Mouse (Mus musculus): ENCODE data around the gene Gzmk. TPM values are rescaled to one million over a fixed set of nuclear protein-coding genes. Genes with fewer than 3 reads are reported as not detected.
A peak's percentile ranks its signal among the peaks of the same experiment; 100 is the strongest.

Gene Gzmk
- total RNA-seq, 2 experiments from 2014 or later, result 0.26 to 0.27 TPM

DNA sequence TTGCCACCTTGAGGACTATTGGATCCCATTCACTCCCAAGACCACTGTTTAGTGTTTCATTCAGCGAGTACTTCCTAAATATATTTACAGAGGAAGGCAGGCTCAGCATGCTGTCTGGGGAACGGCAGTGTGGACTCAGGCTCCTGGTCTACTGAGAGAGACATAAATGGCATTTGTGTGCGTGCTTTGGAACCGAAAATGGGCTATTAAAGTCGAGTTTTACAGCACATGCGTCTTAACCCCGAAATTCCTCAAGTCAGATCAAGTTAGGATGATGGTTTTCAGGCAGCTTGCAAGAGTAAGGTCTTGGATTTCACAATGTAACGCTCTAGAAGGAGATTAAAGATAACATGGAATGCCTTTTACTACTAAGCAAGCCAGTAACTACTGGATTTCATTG lies 25.0 kb downstream of the Gzmk start:
- DNase-seq (ENCODE audit: extremely low spot score in 1 of 2, low spot score in 2 of 2), result no peak
- Histone ChIP-seq H3K4me3 (no peak overlapping the region), H3K27ac (no peak overlapping the region)
- TF ChIP-seq CTCF (IDR thresholded peaks at IDR 0.05), result no peak
- intact Hi-C loops (cut with DNase I), result no loop called here

DNA sequence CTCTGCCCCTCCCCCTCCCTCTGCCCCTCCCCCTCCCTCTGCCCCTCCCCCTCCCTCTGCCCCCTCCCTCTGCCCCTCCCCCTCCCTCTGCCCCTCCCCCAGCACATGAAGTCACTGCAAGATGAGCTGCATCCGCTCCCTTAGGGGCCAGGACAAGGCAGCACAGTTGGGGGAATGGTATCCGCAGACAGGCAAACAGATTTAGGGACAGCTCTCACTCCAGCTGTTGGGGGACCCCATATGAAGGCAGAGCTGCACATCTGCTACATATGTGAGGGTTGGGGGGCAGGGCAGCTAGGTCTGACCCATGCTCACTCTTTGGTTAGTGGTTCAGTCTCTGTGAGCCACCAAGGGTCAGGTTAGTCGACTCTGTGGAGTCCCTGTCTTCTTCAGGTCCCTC lies 26.4 kb downstream of the Gzmk start:
- Histone ChIP-seq H3K27ac (no peak overlapping the region), H3K4me3 (no peak overlapping the region)
- no peak for DNase-seq (ENCODE audit: extremely low spot score in 1 of 2, low spot score in 2 of 2)
- intact Hi-C loops (cut with DNase I), result no loop called here
- no peak for TF ChIP-seq CTCF (IDR thresholded peaks at IDR 0.05)

DNA sequence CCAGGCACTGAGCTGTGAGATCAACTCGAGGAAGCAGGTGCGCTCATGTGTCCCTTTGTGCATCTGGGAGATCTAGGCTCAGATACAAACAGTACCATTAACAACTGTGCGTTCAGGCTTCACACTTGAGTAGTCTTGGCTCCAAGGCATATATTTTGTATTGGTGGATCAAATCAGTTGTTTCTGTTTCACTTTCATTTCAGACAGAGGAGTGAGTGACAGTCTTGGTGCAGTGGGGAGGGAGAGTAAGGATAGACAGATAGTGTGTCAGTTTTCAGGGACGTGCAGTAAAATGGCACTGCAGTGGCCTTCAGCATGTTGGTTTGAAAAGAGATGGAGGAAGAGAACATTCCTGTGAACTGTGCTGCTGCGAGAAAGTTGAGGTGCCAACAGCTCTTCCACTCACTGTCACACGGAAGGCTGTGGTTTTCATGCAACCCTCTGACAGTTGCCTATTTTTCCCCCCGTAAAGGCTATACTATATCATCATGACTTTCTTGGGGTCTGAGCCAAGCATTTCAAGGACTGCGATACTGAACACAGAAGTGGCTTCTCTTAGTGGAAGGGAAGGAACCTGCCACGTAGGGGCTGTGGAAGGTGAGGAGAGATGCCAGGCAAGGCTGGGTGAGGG lies 27.7 kb downstream of the Gzmk start:
- Histone ChIP-seq H3K4me3 (no peak overlapping the region), H3K27ac (no peak overlapping the region)
- DNase-seq (ENCODE audit: extremely low spot score in 1 of 2, low spot score in 2 of 2), result no peak
- intact Hi-C loops (cut with DNase I), result no loop called here
- TF ChIP-seq CTCF (IDR thresholded peaks at IDR 0.05), result no peak

DNA sequence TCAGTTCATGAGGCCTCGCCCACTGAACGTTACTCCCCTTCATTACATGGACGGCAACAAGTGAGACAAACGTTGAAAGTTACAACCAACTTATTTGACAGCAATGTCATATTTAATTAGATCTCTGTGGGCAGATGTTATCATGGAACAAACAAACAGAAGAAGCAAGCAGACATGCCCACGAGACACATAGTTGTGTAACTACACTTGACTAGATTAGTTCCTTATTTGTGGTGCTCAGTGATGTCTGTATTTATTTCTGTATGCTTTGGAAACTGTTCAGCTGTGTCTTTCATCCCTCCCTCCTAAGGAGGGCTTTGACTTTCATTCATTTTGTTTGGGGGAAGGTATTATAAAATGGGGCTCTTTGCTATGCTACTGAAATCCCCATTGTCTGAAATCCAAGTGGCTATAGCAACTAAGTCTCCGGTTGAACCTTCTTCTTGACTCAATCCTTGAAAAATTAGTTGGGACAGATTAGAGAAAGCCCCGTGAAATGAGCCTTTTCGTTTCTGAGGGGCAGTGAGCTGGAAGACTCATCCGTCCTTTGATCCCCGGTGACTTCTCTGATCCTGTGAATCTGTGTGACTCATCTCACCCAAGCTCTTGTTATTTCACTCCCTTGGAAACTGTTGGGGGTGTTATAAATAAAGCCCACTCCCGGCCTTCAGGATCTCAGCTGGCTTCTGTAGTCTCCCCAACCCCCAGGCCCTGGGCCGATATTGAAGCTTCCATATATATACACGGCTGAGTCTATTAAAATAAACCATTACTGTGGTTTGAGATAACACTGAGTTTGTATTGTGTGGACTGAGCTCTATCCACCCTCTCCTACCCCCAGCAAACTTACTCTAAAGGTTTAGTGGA lies 28.7 kb downstream of the Gzmk start:
- Histone ChIP-seq H3K27ac (no peak overlapping the region), H3K4me3 (no peak overlapping the region)
- TF ChIP-seq CTCF (IDR thresholded peaks at IDR 0.05), result no peak
- no peak for DNase-seq (ENCODE audit: extremely low spot score in 1 of 2, low spot score in 2 of 2)
- intact Hi-C loops (cut with DNase I), result no loop called here

DNA sequence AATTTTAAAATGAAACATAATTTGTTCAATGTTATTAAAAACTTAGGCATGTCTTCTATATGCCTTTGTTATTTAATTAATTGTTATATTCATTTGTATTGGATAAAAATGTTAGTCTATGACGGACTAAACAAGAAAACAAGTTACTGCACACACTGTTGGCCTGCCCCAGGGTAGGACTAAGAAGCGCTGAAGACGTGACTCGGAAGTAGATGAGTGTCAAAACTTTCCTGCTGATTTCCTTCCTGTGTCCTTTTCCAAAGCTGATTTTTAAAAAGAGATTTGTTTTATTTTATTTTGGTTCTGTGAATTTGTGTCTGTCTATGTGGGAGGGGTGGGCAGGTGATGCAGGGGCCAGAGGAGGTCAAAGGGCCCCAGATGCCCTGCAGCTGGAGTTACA lies 42.0 kb downstream of the Gzmk start:
- no peak for TF ChIP-seq CTCF (IDR thresholded peaks at IDR 0.05)
- DNase-seq (ENCODE audit: extremely low spot score in 1 of 2, low spot score in 2 of 2), result no peak
- no peak overlapping the region for H3K4me3 ChIP-seq
- intact Hi-C loops (cut with DNase I), result no loop called here
- no peak overlapping the region for H3K27ac ChIP-seq

DNA sequence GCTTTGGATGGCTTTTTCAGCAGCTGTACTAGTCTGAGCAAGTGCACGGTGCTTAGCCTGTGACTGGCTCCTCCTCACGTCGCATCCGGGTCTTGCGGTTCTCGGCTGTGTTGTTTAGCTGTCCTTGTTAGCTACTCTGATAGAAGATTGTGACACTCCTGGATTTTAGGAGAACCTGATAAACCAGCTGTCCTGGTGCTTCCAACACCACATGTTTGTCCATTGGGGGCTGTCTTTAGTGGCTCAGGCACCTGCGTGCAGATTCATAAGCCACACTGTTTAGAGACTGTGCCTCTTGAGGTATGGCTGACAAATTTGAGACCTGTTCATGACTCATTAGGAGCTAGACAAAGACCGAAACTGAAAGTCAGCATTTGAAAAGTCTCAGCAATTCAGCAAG lies 42.4 kb downstream of the Gzmk start:
- TF ChIP-seq CTCF (IDR thresholded peaks at IDR 0.05), result no peak
- Histone ChIP-seq H3K4me3 (no peak overlapping the region), H3K27ac (no peak overlapping the region)
- intact Hi-C loops (cut with DNase I), result no loop called here
- DNase-seq (ENCODE audit: extremely low spot score in 1 of 2, low spot score in 2 of 2), result no peak

DNA sequence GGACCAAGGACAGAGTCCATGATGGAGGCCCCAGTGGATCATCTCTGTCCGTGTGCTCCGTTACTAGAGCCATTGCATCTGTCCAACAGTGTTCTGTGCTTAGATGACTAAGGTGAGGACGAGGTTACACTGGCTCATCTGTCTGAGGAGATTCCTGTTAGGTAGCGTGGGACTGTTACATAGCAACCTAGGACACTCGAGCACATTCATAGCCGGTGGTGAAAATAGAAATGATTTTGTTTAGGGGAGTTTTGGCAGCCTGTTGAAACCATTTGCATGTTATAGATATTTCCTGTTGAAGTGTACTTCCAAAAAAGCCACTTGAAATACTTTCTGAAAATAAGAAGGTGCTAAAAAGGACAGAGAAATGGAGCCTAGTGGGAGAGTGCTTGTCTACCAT lies 51.5 kb downstream of the Gzmk start:
- TF ChIP-seq CTCF (IDR thresholded peaks at IDR 0.05), result no peak
- no peak overlapping the region for H3K4me3 ChIP-seq
- DNase-seq (ENCODE audit: extremely low spot score in 1 of 2, low spot score in 2 of 2), result no peak
- no peak overlapping the region for H3K27ac ChIP-seq
- intact Hi-C loops (cut with DNase I), result no loop called here

DNA sequence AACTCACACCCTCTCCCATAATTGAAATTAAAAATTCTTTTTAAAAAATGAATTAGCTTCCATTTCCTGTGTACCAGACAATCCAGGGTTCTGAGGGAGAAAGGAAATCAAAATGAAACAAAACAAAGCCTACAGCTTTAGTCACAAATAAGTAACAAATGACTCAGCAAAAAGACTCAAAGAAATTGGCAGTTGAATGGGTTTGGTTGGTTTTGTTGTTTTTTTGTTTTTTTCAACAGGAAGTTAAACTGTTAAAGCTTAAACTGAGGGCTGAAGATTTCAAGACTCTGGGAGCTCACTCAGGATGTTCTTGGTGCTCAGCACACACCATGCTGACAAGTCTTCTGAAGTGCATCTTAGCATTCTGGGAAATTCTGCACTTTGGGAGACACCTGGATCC lies 55.5 kb downstream of the Gzmk start:
- TF ChIP-seq CTCF (IDR thresholded peaks at IDR 0.05), result no peak
- DNase-seq (ENCODE audit: extremely low spot score in 1 of 2, low spot score in 2 of 2), result no peak
- intact Hi-C loops (cut with DNase I), result no loop called here
- no peak overlapping the region for H3K27ac ChIP-seq
- no peak overlapping the region for H3K4me3 ChIP-seq

DNA sequence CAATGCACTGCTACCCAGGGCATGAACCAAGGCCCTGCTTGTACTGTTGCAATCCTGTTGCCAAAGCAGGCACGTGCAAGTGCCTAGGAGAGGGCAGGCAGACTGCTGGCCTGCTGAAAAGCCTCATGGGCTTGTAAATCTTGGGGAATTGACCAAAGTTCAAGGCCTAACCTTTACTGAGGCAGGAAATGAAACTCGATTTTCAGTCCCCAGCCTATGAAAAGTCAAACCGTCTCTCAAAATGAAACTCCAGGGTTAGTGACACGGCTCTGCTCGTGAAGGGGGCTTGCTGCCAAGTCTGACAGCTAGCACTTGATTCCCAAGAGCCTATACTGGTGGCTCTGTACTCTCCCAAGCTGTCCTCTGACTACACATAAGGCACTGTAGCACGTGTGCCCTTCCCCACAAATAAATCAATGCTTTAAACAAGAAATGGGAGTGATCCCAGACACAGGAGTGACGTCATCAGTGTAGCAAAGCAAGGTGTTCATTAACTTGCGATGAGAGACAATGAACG lies 57.6 kb downstream of the Gzmk start:
- no peak for TF ChIP-seq CTCF (IDR thresholded peaks at IDR 0.05)
- Histone ChIP-seq H3K27ac (no peak overlapping the region), H3K4me3 (no peak overlapping the region)
- DNase-seq (ENCODE audit: extremely low spot score in 1 of 2, low spot score in 2 of 2), result no peak
- intact Hi-C loops (cut with DNase I), result no loop called here

DNA sequence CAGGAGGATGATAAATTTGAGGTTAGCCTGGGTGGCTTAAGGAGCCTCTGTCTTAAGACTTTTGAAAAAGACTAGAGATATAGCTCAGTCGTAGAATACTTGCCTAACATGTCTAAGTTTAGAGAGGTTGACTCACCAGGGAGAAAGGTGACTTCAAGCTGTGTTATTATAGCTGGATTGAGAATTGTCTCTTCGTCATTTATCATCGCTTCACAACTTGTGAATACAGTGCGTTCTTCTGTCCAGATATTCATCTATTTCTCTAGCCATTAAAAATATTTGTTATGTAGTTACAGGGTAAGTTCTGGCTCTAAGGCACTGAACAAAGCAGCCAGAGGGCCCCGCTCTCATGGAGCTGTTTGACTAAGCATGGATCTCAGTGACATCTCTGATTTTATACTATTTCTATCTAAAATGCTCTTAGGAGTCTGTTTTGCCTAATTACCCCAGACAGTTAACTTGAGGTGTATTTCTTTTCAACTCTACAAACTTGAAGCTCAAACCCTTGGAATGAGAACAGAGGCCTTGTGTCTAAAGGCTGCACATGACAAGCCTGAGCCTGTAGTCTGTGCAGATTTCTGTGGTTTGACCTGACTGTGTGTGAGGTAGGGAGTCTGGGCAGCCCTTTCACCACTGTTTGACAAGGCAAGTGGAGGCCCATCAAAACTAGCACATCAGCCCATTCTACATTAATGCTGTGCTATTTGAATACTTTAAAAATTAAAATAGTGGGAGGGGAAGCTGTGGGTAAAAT lies 61.3 kb downstream of the Gzmk start:
- no peak for TF ChIP-seq CTCF (IDR thresholded peaks at IDR 0.05)

DNA sequence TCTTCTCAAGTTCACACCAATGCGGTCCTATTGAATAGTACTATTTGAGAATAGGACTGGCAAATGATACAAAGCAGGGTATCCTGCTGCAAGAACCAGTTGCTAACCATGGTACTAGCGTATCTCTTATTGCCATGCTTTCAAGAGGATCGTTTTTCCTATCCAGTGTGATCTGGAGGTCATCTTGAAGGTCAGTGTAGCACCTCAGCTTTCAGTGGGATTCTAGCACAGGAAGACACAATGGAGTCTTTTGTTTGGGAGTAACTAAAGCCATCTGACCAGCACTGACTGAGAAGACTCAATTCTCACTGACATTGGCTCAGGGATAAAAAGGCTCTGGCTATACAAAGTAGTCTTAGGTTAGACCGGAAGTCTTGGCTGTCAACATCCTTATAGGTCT lies 74.2 kb downstream of the Gzmk start:
- no peak for DNase-seq (ENCODE audit: extremely low spot score in 1 of 2, low spot score in 2 of 2)
- Histone ChIP-seq H3K4me3 (no peak overlapping the region), H3K27ac (no peak overlapping the region)
- TF ChIP-seq CTCF (IDR thresholded peaks at IDR 0.05), result no peak
- intact Hi-C loops (cut with DNase I), result no loop called here

More for the DNA sequence above, 61.3 kb downstream of the Gzmk start:
- intact Hi-C loops (cut with DNase I), result no loop called here
- H3K4me3 ChIP-seq, result no peak overlapping the region
- no peak for DNase-seq (ENCODE audit: extremely low spot score in 1 of 2, low spot score in 2 of 2)
- no peak overlapping the region for H3K27ac ChIP-seq

DNA sequence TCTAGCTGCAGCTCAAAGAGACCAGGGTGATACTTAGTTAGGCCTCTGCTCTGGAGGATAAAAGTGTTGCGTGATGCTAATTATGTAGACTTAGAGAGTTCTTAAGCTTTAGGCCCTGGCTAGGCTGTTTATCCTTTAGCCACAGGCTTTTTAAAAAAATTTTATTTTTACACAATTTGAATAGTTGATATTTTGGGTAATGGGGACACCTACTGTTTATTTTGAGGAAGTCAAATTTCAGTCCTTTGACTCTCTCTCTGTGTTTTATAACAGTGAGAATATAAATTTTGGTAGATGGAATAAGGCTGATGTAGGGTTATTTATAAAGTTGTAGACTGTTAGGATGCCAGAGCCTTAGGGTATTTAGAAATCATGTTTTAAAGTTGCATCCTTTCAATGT lies 86.1 kb downstream of the Gzmk start:
- H3K4me3 ChIP-seq, result no peak overlapping the region
- peak; percentile 41 for TF ChIP-seq CTCF (IDR thresholded peaks at IDR 0.05)
- intact Hi-C loops (cut with DNase I), result loop anchor here (2.0 kb wide), 1 partner anchor 93 kb away; the partner anchor contains the start of gene Gpx8
- DNase-seq (ENCODE audit: extremely low spot score in 1 of 2, low spot score in 2 of 2), result no peak
- no peak overlapping the region for H3K27ac ChIP-seq

Data from left cerebral cortex, adult 2 months (tissue).